Mouse (Mus musculus): ENCODE data around the gene Olfr288. TPM values are rescaled to one million over a fixed set of nuclear protein-coding genes. Genes with fewer than 3 reads are reported as not detected.

The Olfr288 gene
- polyA plus RNA-seq, 1 experiment from 2014 or later = not detected

- no peak for DNase-seq (ENCODE audit: low spot score)
Measured at GRCm38 (mm10) chr15:98166963-98167644, 28.2 kb downstream of the Olfr288 start, which contains the start of gene Ccdc184. TSS of gene Ccdc184 (plus strand) at chr15:98167158.

GRCm38 (mm10) chr15:98165525-98165924 lies 29.8 kb downstream of the Olfr288 start, which contains the start of gene Asb8:
TSS of gene Asb8 (minus strand) at chr15:98165625.
- DNase-seq (ENCODE audit: low spot score) = no peak

DNA sequence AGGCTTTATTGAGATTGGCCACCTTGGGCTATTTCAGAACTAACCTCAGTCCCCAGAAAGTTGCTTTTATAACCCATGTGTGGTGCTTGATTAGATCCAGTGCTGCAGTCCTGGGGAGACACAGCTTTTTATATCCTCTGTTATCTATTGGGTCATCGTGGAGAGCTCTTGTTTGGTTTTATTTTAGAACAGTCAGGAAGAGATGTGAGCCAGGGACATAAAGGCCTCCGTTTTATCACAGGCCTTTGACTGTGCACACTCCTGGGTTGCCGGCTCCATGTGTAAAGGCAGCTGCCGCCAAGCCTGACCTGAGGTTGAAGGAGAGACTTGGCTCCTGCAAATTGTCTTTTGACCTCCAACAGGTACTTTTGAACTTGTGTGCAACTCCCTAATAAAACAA lies 32.8 kb downstream of the Olfr288 start:
- no peak for DNase-seq (ENCODE audit: low spot score)

DNA sequence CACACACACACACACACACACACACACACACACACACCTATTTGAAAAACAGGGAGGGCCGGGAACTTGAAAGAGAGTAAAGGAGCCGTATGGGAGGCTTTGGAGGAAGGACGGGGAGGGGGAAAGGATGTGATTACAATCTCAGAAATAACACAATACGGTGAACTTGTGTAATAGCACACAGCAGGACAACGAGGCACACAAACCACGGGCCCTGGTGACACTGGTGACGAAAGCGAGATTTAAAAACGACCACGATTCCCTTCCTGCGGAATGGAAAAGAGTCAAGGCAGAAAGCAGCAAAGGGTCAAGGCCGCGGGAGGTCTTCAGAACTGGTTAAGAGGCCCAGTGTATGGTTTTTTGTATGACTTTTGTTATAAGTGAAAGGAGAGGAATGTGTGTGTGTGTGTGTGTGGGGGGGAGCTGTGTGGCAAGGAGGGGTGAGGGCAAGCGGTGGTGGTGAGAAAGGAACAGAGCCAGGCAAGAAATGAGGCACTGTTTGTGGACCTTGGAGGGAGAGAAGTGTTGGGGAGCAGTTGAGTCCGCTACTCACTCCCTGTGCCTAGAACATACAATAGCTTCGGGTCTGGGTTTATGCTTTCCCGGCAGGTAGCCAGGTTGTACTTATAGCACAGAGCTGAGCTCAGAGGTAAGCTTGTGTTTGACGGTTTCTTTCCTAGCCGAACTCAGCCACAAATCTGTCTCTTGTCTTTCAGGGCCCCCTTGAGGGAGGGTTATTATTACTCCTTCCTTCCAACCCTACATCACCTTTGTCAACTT lies 34.1 kb downstream of the Olfr288 start:
- no peak for DNase-seq (ENCODE audit: low spot score)

DNA sequence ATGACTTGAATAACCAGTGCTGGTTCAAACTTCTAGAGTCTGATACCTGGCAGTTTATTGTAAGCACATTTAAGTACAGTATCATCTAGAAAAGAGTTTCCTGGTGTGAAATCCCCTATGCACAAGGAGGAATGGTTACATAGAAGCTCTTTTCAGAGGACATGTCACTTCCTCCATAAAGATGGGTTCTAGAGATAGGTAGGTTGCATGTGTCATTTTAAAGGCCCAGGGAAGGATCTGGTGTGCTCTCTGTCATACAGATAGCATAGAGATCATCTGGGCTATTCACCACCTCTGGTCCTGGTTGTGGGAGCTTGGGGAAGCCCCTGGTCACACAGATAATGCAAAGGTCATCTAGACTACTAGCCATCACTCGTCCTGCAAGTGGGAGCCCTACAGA lies 38.1 kb downstream of the Olfr288 start:
- no peak for DNase-seq (ENCODE audit: low spot score)

- DNase-seq (ENCODE audit: low spot score) = no peak
Measured at GRCm38 (mm10) chr15:98155944-98156343, 39.4 kb downstream of the Olfr288 start.

DNA sequence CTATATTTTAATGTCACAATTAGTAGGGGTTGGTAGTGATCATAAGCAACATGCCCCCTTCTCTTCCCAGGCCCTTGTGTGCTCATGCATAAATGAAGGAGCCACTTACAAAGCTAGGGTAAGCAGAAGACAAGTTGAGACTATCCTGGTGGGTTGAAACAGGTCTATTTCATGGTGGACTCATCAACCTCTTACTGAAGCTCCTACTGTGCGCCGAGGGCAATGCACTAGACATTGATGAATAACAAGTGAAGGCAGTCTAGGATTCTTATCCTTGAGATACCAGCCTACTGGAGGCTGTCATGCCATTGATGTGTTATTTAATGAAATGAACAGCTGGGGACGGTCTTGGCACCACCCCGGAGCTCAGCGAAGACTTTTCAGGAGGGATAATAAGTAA lies 40.1 kb downstream of the Olfr288 start:
- DNase-seq (ENCODE audit: low spot score) = no peak

- no peak for DNase-seq (ENCODE audit: low spot score)
Measured at GRCm38 (mm10) chr15:98154631-98155030, 40.7 kb downstream of the Olfr288 start.

DNA sequence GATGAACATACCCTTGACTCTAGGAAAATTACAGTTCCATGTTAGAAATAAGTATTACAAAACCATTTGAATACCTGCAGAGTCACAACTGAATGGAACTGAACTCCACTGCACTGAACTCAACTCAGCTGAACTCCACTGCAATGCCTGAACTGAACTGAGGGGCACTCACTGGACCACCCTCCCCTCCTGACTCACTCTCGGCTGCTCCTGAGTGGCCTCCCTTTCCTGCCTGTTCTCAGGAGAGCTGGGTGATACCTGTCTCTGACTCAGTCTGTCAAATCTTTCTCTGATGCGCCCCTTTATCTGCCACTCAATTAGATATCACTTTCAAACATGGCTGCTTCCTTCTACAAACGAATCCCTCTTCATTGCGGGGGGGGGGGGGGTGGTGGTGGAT lies 41.2 kb downstream of the Olfr288 start:
- DNase-seq (ENCODE audit: low spot score) = no peak

DNA sequence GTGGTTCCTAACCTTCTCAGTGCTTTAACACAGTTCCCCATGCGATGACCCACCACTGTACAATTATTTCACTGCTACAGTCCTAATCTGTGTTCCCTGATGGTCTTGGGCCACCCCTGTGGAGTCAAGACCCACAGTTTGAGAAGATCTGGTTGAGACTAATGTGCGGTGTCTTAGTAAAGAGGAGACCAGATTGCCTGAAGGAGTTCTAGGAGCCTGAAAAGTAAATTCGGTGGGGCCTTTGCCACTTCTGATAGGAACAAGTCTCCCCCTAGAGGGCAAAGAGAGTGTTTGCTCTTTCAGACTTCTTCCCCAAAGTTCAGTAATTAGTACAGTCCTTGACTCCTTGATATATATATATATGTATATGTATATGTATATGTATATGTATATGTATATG lies 41.7 kb downstream of the Olfr288 start:
- peak; percentile 66 for DNase-seq (ENCODE audit: low spot score)

DNA sequence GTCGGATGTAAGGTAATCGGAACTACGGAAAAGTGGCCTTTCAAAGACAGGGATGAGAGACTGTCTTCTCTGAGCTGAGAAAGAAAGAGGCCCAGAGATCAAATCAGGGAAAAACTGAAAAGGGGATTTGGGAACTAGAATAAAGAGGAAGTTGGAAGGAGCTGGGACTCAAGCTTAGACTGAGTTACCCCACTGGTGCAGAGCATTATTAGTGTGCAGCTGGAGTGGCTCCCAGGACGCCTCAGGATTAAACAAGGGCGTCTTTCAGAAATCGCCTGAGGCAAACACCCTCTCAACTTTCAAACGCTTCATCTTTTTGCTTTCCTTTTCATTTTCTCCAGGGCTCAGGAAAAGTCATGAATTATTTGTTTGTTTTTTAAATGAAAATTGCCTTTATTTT lies 42.4 kb downstream of the Olfr288 start:
- DNase-seq (ENCODE audit: low spot score) = no peak

DNA sequence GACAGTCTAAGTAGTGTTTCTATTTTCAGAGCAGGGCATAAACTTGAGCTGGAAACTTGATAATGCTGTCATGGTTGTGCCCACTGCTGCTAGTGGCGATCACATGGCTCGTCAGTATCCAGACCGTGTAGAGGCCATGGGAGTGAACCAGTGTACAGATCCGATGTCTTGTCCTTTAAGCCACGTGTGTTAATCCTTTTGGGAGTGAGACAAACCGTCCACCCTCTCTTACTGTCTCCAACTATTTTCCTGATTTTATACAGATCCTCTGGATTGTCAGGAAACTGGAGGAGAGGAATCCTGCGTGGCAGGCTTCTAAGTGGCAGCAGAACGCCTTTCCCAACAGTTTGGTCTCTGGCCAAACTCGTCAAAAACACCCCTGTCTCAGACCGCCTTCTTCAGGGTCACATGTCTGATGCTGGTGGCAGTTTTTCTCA lies 46.2 kb downstream of the Olfr288 start:
- no peak for DNase-seq (ENCODE audit: low spot score)

DNA sequence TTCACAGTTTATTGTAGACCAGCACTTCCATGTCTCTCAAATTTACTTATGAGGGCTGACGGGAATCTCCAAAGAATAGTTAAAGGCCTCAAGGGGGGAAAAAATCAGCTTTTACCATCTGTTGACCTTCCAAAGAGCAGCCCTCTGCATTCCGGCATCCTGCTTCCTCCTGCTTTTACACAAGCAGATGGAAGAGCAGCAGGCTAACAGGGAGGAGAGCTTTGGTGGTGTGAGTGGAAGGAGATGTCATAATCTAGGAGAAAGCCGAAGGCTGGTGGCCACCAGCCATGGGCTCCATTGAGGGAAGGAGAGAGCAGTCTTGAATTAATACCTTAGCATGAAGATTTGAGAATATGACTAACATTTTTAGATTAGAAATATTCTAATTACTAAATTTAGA lies 47.0 kb downstream of the Olfr288 start:
- no peak for DNase-seq (ENCODE audit: low spot score)

GRCm38 (mm10) chr15:98145559-98146181 lies 49.7 kb downstream of the Olfr288 start:
- DNase-seq (ENCODE audit: low spot score) = peak; percentile 93

- DNase-seq (ENCODE audit: low spot score) = no peak
Measured at GRCm38 (mm10) chr15:98144861-98145507, 50.4 kb downstream of the Olfr288 start.

DNA sequence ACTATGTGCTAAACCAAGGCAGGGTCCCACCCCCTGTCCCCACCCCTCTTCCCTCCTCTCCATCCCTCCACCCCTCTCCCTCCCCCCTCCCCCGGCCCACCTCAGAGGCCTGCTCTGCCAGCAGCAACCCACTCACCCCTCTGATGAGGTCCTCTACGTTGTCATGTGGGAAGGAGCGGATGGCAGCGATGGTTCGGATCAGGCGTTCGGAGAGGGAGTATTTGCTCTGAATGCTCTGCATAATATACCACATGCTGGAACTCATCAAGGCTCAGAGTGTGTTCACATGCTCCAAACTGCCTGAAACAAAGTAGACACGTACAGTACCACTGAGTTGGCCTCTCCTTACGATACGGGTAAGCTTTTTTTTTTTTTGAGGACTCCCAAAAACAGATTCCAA lies 52.8 kb downstream of the Olfr288 start:
- no peak for DNase-seq (ENCODE audit: low spot score)

DNA sequence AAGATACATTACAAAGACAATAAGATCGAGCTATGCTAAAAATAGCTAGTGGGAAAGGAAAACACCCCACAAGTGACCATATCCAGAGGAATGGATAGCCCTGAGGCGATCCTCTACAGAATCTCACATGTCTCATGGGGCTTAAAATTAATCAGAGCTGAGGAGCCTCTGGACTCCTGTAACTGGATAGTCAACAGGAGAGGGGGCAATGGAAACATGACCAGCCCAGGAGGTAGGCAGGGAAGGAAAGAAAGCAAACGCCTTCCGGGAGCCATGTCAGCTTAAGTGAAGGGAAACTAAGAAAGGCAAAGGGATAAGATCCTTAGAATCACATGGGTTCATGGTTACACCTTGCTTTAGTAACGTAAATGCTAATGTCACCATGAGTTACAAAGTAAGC lies 54.5 kb downstream of the Olfr288 start:
- DNase-seq (ENCODE audit: low spot score) = no peak

DNA sequence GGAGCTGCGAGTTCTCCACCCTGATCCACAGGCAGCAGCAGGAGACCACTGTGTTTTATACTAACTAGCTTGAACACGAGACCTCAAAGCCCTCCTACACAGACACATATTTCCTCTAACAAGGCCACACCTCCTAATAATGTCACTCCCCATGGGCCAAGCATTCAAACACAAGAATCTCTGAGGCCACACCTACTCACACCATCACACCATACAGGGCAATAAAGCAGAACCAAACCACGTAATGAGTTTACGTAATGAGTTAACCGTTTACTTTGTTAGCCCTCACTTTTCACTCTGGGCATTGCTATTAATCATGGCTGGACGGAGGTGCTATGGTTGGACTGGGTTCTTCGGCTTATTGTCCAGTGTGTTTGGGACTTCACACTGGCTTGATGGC lies 55.6 kb downstream of the Olfr288 start:
- DNase-seq (ENCODE audit: low spot score) = no peak

DNA sequence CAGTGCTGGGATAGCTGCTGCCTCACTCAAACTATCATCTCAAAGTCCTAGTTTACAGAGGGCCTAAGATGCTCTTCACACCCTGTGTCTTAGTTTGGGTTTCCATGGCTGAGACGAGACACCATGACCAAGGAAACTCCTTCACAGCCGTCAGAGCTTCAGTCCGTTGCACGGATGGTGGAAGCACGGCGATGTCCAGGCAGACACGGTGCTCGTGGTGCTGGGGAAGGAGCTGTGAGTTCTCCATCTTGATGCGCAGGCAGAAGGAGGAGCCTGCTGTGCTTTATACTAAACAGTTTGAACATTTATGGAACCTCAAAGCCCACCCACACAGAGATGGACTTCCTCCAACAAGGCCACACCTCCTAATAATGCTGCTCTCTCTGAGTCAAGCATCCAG lies 58.5 kb downstream of the Olfr288 start:
- DNase-seq (ENCODE audit: low spot score) = no peak
